Mouse (Mus musculus) R1 (cell line): Measurements from ENCODE around the gene Sik2.
A peak's percentile ranks its signal among the peaks of the same experiment; 100 is the strongest.

ENCODE experiments used
- DNase-seq: peaks from one replicate; pipeline ENCODE4 v3.0.0-alpha.2; 2018; ENCODE audit warnings: low read depth, low spot score

Sik2 gene

GRCm38 (mm10) chr9:51008841-51009655 lies at the start of gene Sik2:
Gene Sik2 (minus strand): TSS chr9:51009073.
- DNase-seq, result peak; percentile 93

GRCm38 (mm10) chr9:51056360-51057324 lies 47.8 kb upstream of the Sik2 start:
- no peak for DNase-seq

- peak; percentile 20 for DNase-seq
Measured at GRCm38 (mm10) chr9:51052180-51052579, 43.3 kb upstream of the Sik2 start.

- peak; percentile 52 for DNase-seq
Measured at GRCm38 (mm10) chr9:51042136-51042535, 33.3 kb upstream of the Sik2 start.

- peak; percentile 78 for DNase-seq
Measured at GRCm38 (mm10) chr9:51041491-51041980, 32.7 kb upstream of the Sik2 start.

- no peak for DNase-seq
Measured at GRCm38 (mm10) chr9:51032785-51033529, 24.1 kb upstream of the Sik2 start.

- no peak for DNase-seq
Measured at GRCm38 (mm10) chr9:51032291-51032690, 23.4 kb upstream of the Sik2 start.

GRCm38 (mm10) chr9:51031603-51032002 lies 22.7 kb upstream of the Sik2 start:
- DNase-seq, result no peak

- no peak for DNase-seq
Measured at GRCm38 (mm10) chr9:51030147-51030546, 21.3 kb upstream of the Sik2 start.

- DNase-seq, result no peak
Measured at GRCm38 (mm10) chr9:51026952-51027351, 18.1 kb upstream of the Sik2 start.

GRCm38 (mm10) chr9:51021123-51021795 lies 12.4 kb upstream of the Sik2 start:
- DNase-seq, result no peak

- DNase-seq, result no peak
Measured at GRCm38 (mm10) chr9:51020351-51020750, 11.5 kb upstream of the Sik2 start.

GRCm38 (mm10) chr9:51019670-51020069 lies 10.8 kb upstream of the Sik2 start:
- DNase-seq, result no peak

- peak; percentile 45 for DNase-seq
Measured at GRCm38 (mm10) chr9:51015732-51016131, 6.9 kb upstream of the Sik2 start.

- no peak for DNase-seq
Measured at GRCm38 (mm10) chr9:51013644-51014043, 4.8 kb upstream of the Sik2 start.

GRCm38 (mm10) chr9:51009656-51009950 lies 730 bp upstream of the Sik2 start:
- no peak for DNase-seq

- peak; percentile 51 for DNase-seq
Measured at GRCm38 (mm10) chr9:51008068-51008840, 619 bp downstream of the Sik2 start.

GRCm38 (mm10) chr9:51007726-51008067 lies 1.2 kb downstream of the Sik2 start:
- no peak for DNase-seq

GRCm38 (mm10) chr9:51006846-51007245 lies 2.0 kb downstream of the Sik2 start:
- DNase-seq, result peak; percentile 78

GRCm38 (mm10) chr9:51004062-51004461 lies 4.8 kb downstream of the Sik2 start:
- no peak for DNase-seq
